Mouse (Mus musculus): ENCODE data around the gene Vmn2r87. TPM values are rescaled to one million over a fixed set of nuclear protein-coding genes. Genes with fewer than 3 reads are reported as not detected.
"Not testable (repeated sequence)": the region's sequence is repeated elsewhere in the genome, so short reads cannot be mapped to it uniquely, and the experiment has no call there.

Gene Vmn2r87
- 1 to 10 TPM in 1 of 2 experiments, under 1 TPM in 1; 0.82 to 1.4 TPM for total RNA-seq (2021)
- long read RNA-seq, experiment 1: 0 reads
- long read RNA-seq, experiment 2: 0 reads

- DNase-seq (ENCODE audit: low spot score in 2 of 2): no peak
- intact Hi-C loops (cut with DNase I): no loop called here
Measured at GRCm38 (mm10) chr10:130497296-130497695, at the start of gene Vmn2r87. TSS of gene Vmn2r87 (minus strand) at chr10:130497396.

GRCm38 (mm10) chr10:130544331-130544730 lies 47.1 kb upstream of the Vmn2r87 start:
- intact Hi-C loops (cut with DNase I): not testable (repeated sequence)

GRCm38 (mm10) chr10:130541931-130542691 lies 44.9 kb upstream of the Vmn2r87 start:
- peak; percentile 79 to 90 for DNase-seq (ENCODE audit: low spot score in 2 of 2)
- intact Hi-C loops (cut with DNase I): not testable (repeated sequence)

More at GRCm38 (mm10) chr10:130544331-130544730, 47.1 kb upstream of the Vmn2r87 start:
- DNase-seq (ENCODE audit: low spot score in 2 of 2): not testable (repeated sequence)

- intact Hi-C loops (cut with DNase I): no loop called here
- no peak for DNase-seq (ENCODE audit: low spot score in 2 of 2)
Measured at GRCm38 (mm10) chr10:130536101-130536500, 38.9 kb upstream of the Vmn2r87 start.

GRCm38 (mm10) chr10:130527926-130528325 lies 30.7 kb upstream of the Vmn2r87 start:
- intact Hi-C loops (cut with DNase I): no loop called here
- DNase-seq (ENCODE audit: low spot score in 2 of 2): no peak

GRCm38 (mm10) chr10:130470311-130470760 lies 26.9 kb downstream of the Vmn2r87 start:
- intact Hi-C loops (cut with DNase I): no loop called here
- DNase-seq (ENCODE audit: low spot score in 2 of 2): peak; percentile 8 to 9

GRCm38 (mm10) chr10:130455950-130456349 lies 41.2 kb downstream of the Vmn2r87 start, which contains the start of gene Vmn2r86:
TSS of gene Vmn2r86 (minus strand) at chr10:130456050.
- intact Hi-C loops (cut with DNase I); DNase-seq (ENCODE audit: low spot score in 2 of 2): not testable (repeated sequence)

- no peak for DNase-seq (ENCODE audit: low spot score in 2 of 2)
Measured at GRCm38 (mm10) chr10:130444776-130445175, 52.4 kb downstream of the Vmn2r87 start.

GRCm38 (mm10) chr10:130434185-130434898 lies 62.9 kb downstream of the Vmn2r87 start:
- DNase-seq (ENCODE audit: low spot score in 2 of 2); intact Hi-C loops (cut with DNase I): not testable (repeated sequence)

More at GRCm38 (mm10) chr10:130444776-130445175, 52.4 kb downstream of the Vmn2r87 start:
- intact Hi-C loops (cut with DNase I): no loop called here

- DNase-seq (ENCODE audit: low spot score in 2 of 2); intact Hi-C loops (cut with DNase I): not testable (repeated sequence)
Measured at GRCm38 (mm10) chr10:130429603-130430002, 67.6 kb downstream of the Vmn2r87 start, which contains the start of gene Vmn2r85. TSS of gene Vmn2r85 (minus strand) at chr10:130429703.

GRCm38 (mm10) chr10:130422368-130422767 lies 74.8 kb downstream of the Vmn2r87 start:
- DNase-seq (ENCODE audit: low spot score in 2 of 2); intact Hi-C loops (cut with DNase I): not testable (repeated sequence)

Other genes with a start within 250 kb of the Vmn2r87 start
- under 1 TPM; 0.33 to 0.34 TPM for gene Neurod4, start 217.2 kb downstream of the Vmn2r87 start, total RNA-seq (2021)
- 1 to 10 TPM; 2.7 to 3.7 TPM for gene Tespa1, start 174.5 kb downstream of the Vmn2r87 start, total RNA-seq (2021)
- under 1 TPM; 0.30 to 0.59 TPM for gene Vmn2r84, start 103.1 kb downstream of the Vmn2r87 start, total RNA-seq (2021)
- 1 to 10 TPM in 1 of 2 experiments, under 1 TPM in 1; 0.70 to 1.3 TPM for gene Vmn2r85, start 67.7 kb downstream of the Vmn2r87 start, total RNA-seq (2021)
- gene Vmn2r86, start 41.3 kb downstream of the Vmn2r87 start, total RNA-seq (2021): under 1 TPM; 0.21 to 0.46 TPM

Measured in left cerebral cortex, postnatal 14 days (tissue).